Mouse (Mus musculus): ENCODE data around the gene Twnk.

DNA sequence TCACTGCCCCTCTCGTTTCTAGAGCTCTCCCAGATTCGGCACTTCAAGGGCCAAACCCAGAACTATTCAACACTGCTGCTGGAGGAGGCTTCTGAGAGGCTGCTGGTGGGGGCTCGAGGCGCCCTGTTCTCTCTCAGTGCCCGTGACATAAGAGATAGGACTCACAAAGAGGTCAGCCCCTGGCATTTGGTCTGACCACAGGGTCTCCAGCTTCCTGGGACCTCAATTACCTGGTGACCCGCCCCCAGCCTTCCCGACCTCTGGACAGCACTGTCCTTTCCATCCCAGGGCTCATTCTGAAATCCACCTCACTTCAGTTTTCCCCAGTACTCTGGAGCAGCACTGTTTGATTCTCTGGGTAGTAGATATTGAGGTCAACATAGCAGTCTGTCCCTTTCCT, 12.8 kb upstream of the Twnk start:
- no peak for TF ChIP-seq ZC3H11A (IDR thresholded peaks at IDR 0.05; ENCODE audit: low read depth, low read length)
- TF ChIP-seq CHD1 (IDR thresholded peaks at IDR 0.05; ENCODE audit: low read depth, low read length) = no peak
- no peak for TF ChIP-seq TCF12 (IDR thresholded peaks at IDR 0.05; ENCODE audit: low read depth, low read length)
- no peak for TF ChIP-seq ZNF384 (IDR thresholded peaks at IDR 0.05; ENCODE audit: low read depth, low read length)
